Mouse (Mus musculus) embryonic fibroblast, embryonic 13.5 days (primary cell): ENCODE data around the gene Robo1. TPM values are rescaled to one million over a fixed set of nuclear protein-coding genes. Genes with fewer than 3 reads are reported as not detected.

Source experiments
- H3K27ac ChIP-seq: 2 replicates; pipeline ENCODE4 v1.5.1; 2012; ENCODE audit warnings: low read length, control low read depth, inconsistent platforms; ENCODE audit not compliant: insufficient read depth
- H3K4me1 ChIP-seq: 2 replicates; pipeline ENCODE4 v1.6.1; 2011; ENCODE audit warnings: low read length; ENCODE audit not compliant: control insufficient read depth, insufficient read depth
- H3K4me3 ChIP-seq: 2 replicates; pipeline ENCODE4 v1.5.1; 2011; ENCODE audit warnings: mild to moderate bottlenecking, control low read depth, low read length; ENCODE audit not compliant: insufficient read depth
- CTCF ChIP-seq: IDR thresholded peaks from 2 replicates; pipeline ENCODE4 v1.5.1; 2011; ENCODE audit warnings: mild to moderate bottlenecking, control low read depth, low read length, moderate library complexity, borderline replicate concordance; ENCODE audit not compliant: insufficient read depth
- POLR2A ChIP-seq: IDR thresholded peaks from 2 replicates; pipeline ENCODE4 v1.6.1; 2011; ENCODE audit warnings: low read depth, mild to moderate bottlenecking, control low read depth, low read length, moderate library complexity
- polyA plus RNA-seq: library from polyadenylated mRNA; stranded (reverse); fragments of >200 nt; gene quantifications from 2 replicates; pipeline ENCODE4 v1.2.4, GENCODE M21; 2011; ENCODE audit warnings: low read depth; ENCODE audit not compliant: missing spikeins, insufficient read length

Robo1 gene
- polyA plus RNA-seq, result 21.0 and 29.7 TPM in 2 replicates

DNA sequence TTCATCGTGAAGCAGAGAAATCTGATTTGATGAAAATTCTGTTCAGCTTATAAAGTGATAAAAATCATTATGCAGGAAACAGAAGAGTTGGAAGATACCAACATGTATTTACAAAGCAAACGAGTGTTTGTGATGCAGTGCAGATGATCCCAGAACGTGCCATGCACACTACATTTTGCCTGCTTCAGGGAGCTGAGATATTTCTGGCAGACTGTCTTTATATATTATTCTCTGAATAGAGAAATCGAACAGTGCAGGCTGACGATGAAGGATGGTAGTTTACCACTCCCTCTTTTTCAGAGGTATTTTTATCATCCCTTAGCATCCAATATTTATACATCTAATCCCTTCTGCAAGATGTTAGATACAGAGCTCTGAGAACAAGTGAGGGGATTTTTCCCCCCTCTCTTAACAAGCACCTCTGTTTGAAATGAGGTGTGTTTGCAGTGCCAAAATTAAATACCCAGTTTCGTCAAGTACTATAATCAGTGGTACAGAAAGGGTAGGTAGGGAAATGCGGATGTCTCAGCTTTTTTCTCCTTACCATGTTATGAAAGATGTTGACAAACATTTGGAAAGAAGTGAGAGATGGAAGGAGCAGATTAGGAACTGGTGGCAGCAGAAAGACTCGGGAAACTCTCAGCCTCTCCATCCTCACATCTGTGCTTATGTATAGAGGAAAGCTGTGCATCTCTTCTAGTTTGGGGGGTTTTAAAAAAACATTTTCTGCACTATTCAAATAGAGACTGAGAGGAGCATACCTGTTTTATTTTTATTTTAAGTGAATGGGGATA lies at the start of gene Robo1:
TSS of gene Robo1 (plus strand) at position 770 of the 794 bp plus-strand sequence.
- Histone ChIP-seq H3K4me3 (no peak within 1 kb of the TSS), H3K27ac (no peak within 1 kb of the TSS), H3K4me1 (no peaks in the 10 kb centered on the region)
- TF ChIP-seq CTCF, result no peak
- no peak for TF ChIP-seq POLR2A

DNA sequence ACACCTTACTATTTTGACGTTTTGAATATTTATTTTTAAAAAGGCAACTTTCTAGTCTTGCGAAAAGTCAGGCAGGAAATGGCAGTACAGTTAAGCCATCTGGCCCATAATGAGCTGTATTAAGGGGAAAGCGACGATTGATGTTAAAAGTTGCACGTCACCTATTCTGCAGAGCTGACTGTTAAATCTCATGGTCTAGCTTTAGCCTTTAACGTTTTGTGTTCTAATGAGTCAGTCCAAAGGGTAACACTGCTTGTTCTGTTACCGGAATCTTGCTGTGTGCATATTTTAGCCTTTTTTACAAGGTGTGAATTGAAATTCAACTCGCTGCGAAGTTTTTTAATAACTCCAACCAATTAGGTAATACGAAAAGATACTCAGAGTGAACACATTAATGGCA lies 40.3 kb upstream of the Robo1 start:
- Histone ChIP-seq H3K4me3 (no peak overlapping the region), H3K27ac (no peak overlapping the region), H3K4me1 (no peaks in the 10 kb centered on the region)
- TF ChIP-seq POLR2A, result no peak
- no peak for TF ChIP-seq CTCF

DNA sequence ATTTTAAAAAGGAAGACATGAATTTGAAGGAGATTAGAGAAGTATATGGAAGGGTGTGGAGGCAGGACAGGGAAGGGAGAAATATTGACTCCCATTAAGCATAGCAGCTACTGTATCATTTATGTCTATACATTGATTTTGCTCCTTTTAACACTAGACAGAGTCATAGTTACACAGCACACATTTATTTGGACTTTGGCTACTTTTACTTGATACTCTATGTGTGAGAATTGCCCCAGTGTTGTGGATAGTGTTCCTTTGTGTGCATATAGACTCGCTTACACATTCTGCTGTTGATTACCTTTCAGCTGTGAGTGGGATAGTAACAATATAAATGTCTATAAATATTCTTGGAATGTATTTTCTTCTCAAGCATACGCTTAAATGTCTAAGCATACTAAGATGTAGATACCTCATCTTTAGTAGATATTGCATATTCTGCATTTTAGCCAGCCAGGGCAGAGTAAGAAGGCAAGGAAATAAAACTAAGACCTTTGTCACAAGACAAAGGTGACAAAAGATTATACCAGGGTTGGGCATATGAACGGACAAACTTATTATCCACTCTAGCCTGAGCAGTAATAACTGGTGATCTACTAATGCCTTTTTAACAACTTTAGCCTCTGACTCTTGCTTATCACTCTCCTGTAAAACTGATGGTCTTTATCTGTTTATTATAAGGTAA lies 31.6 kb upstream of the Robo1 start:
- TF ChIP-seq CTCF, result no peak
- no peak for TF ChIP-seq POLR2A
- no peak overlapping the region for H3K27ac ChIP-seq
- no peak overlapping the region for H3K4me3 ChIP-seq
- no peaks in the 10 kb centered on the region for H3K4me1 ChIP-seq

DNA sequence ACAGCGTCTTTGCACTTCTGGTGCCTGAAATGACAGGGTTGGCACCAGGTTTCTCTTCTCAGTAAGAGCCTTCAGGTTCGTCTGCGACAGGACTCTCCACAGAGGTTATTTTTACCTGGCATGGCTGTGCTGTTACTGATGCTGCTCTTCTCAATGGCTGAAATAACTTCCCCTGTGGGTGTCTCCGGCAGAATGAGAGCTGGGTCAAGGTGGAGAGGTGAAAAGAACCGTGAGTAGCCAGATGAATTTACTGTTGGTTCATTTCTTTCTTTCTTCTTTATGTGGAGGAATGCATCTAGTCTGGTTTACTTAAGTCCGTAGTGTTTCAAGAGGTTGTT lies 194 bp downstream of the Robo1 start:
- H3K4me3 ChIP-seq, result no peak overlapping the region
- no peak overlapping the region for H3K27ac ChIP-seq
- TF ChIP-seq CTCF, result no peak
- TF ChIP-seq POLR2A, result no peak
- no peaks in the 10 kb centered on the region for H3K4me1 ChIP-seq

DNA sequence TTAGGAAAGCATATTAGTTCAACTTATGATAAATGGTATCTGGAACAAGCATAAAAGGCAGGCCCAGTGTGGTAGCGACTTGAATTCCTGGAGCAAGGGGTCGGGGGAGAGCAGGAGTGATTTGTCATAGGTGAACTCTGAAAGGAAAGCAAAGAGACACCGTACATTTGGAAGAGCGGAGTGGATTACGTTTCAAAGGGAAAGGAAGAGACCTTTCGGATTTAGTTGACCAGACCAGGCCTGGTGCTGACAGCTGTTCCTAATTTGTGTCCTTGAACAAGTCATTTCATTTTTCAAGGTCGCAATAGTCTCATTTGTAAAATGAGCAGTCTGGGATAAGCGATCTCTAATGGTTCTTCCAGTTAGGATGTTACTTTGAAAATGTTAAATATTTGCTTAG lies 19.2 kb downstream of the Robo1 start:
- no peak for TF ChIP-seq CTCF
- TF ChIP-seq POLR2A, result no peak
- H3K4me3 ChIP-seq, result no peak overlapping the region
- no peak overlapping the region for H3K27ac ChIP-seq
- no peaks in the 10 kb centered on the region; the same call in 1 of the 2 replicates for H3K4me1 ChIP-seq

DNA sequence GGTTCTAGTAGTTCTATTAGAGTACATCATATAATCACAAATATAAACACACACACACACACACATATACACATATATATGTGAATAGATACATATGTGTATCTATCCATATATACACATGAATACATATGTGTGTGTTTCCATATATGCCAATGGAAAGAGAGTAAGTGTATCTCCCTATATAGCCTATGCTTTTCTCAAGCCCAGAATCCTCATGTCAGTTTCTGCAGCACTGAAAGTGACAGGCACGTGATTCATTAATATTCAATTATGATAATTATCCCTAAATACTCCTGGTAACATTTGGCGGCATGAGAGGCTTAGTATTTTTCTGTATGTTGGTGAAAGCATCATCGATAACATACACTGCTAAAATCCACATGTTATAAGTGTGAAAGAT lies 20.5 kb downstream of the Robo1 start:
- Histone ChIP-seq H3K27ac (no peak overlapping the region), H3K4me1 (no peaks in the 10 kb centered on the region; the same call in 1 of the 2 replicates), H3K4me3 (no peak overlapping the region)
- TF ChIP-seq CTCF, result no peak
- no peak for TF ChIP-seq POLR2A

DNA sequence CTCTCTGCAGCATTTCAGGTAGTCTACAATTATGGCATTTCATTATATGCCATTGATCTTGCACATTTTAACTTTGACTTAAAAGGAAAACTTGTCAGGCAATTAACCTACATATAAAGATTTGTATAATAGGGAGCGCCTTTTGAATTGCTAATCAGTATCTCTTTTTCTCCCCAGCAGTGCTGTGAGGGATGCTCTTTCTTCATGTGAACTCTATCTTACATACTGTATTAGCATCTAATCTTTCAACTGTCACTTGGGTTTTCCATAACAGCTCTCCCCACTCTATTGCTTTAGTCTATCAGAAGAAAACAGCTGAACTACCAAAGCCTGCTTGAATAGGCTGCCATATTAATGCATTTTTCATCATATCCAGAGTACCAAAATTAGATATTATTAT lies 29.7 kb downstream of the Robo1 start:
- TF ChIP-seq CTCF (no peak), POLR2A (no peak)
- Histone ChIP-seq H3K4me3 (no peak overlapping the region), H3K27ac (no peak overlapping the region), H3K4me1 (no peaks in the 10 kb centered on the region)

DNA sequence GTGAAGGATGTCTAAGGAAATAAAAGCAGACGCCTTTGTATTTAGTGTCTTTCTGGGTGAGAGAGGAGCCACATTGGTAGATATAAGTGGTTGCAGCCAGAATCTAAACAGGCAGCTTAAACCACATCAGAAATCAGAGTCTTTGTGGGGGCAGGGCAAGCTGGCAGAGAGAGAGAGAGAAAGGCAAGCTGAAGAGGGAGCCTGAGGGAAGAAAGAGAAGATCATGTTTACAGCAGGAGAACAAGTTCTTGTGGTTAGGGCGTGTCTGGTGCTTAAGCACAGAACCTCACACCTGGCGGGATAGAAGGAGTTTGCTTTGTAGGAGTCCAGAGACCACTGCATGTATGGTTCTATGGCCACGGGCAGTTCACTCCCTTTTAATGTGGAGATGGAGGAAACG lies 42.3 kb downstream of the Robo1 start:
- TF ChIP-seq POLR2A, result no peak
- TF ChIP-seq CTCF, result no peak
- peaks cover 2% of the 10 kb centered on the region; the same call in 1 of the 2 replicates for H3K4me1 ChIP-seq
- no peak overlapping the region for H3K4me3 ChIP-seq
- no peak overlapping the region for H3K27ac ChIP-seq

DNA sequence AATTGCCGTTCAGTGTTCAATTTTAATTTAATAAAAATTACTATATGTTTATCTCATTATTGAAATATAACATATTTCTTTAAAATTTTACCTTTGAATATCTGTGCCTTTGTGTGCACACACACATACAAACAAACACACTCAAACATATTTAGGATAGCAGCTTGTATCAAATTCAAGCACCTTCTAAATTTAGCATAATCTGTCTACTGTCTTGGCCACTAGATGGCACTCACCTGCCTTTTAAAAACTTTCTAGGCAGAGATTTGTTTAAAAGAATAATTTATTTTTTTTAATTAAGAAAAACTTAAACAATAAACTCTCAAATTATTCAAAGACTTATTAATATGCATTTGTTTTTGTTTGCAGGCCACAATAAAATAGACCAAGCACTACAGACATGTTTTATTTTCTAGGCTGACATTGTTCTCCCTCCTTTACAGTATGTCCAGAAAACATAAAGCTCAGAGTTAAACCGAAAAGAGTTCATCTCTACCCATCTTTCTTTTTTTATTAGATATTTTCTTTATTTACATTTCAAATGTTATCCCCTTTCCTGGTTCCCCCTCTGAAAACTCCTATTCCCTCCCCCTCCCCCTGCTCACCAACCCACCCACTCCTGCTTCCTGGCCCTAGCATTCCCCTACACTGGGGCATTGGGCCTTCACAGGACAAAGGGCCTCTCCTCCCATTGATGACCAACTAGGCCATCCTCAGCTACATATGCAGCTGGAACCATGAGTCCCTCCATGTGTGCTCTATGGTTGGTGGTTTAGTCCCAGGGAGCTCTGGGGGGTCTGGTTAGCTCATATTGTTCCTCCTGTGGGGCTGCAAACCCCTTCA lies 48.6 kb downstream of the Robo1 start:
- no peaks in the 10 kb centered on the region for H3K4me1 ChIP-seq

More for the DNA sequence above, 48.6 kb downstream of the Robo1 start:
- Histone ChIP-seq H3K27ac (no peak overlapping the region), H3K4me3 (no peak overlapping the region)
- no peak for TF ChIP-seq POLR2A
- TF ChIP-seq CTCF, result no peak
